Mouse (Mus musculus) heart, postnatal 0 days (tissue): ENCODE data around the gene Nebl. TPM values are rescaled to one million over a fixed set of nuclear protein-coding genes. Genes with fewer than 3 reads are reported as not detected.

ENCODE experiments used
- ATAC-seq: fragments of 200-750 bp; cut with Nextera tagmentation; 2 replicates; pipeline ENCODE4 v1.8.0; 2017; ENCODE audit warnings: low read depth, moderate number of reproducible peaks, moderate library complexity; ENCODE audit not compliant: insufficient read depth
- DNase-seq: peaks from one replicate; pipeline ENCODE4 v3.0.0-alpha.2; 2016; ENCODE audit warnings: low spot score
- H3K27ac ChIP-seq: fragments of 300-500 bp; sonication (generic); 2 replicates; pipeline ENCODE4 v1.5.1; 2014; ENCODE audit warnings: low read depth, mild to moderate bottlenecking
- H3K27me3 ChIP-seq: fragments of 300-500 bp; sonication (generic); 2 replicates; pipeline ENCODE4 v1.6.1; 2014; ENCODE audit warnings: low read length, mixed read lengths; ENCODE audit not compliant: control insufficient read depth, insufficient read depth
- H3K36me3 ChIP-seq: fragments of 300-500 bp; sonication (generic); replicated peaks from 2 replicates; pipeline ENCODE4 v1.6.1; 2014; ENCODE audit warnings: low read length, mixed read lengths; ENCODE audit not compliant: control insufficient read depth, insufficient read depth
- H3K4me1 ChIP-seq: fragments of 300-500 bp; sonication (generic); 2 replicates; pipeline ENCODE4 v1.6.1; 2014; ENCODE audit warnings: antibody characterized with exemption; ENCODE audit not compliant: control insufficient read depth, insufficient read depth
- H3K4me2 ChIP-seq: fragments of 300-500 bp; sonication (generic); 2 replicates; pipeline ENCODE4 v1.6.1; 2014; ENCODE audit warnings: low read depth, mild to moderate bottlenecking, low read length, moderate library complexity
- H3K4me3 ChIP-seq: fragments of 300-500 bp; sonication (generic); 2 replicates; pipeline ENCODE4 v1.5.1; 2014; ENCODE audit warnings: low read depth, low read length
- H3K9ac ChIP-seq: fragments of 300-500 bp; sonication (generic); replicated peaks from 2 replicates; pipeline ENCODE4 v1.6.1; 2014; ENCODE audit warnings: low read depth, low read length, mixed read lengths
- H3K9me3 ChIP-seq: fragments of 300-500 bp; sonication (generic); replicated peaks from 2 replicates; pipeline ENCODE4 v1.6.1; 2016; ENCODE audit warnings: low read length; ENCODE audit not compliant: control insufficient read depth
- CTCF ChIP-seq: IDR thresholded peaks from 2 replicates; pipeline ENCODE4 v1.5.1; 2016; ENCODE audit warnings: antibody characterized with exemption, control low read depth, low read depth
- EP300 ChIP-seq: IDR thresholded peaks from 2 replicates; pipeline ENCODE4 v1.6.1; 2016; ENCODE audit warnings: antibody characterized with exemption, low read depth
- WGBS: fragments of 180-500 bp; shearing (Covaris S2); extraction: QIAGEN DNeasy Blood & Tissue Kit; methylation state at CpG from one replicate; pipeline ENCODE4 v1.1.7; 2014; 5-methylcytosine and 5-hydroxymethylcytosine counted together
- polyA plus RNA-seq: library from polyadenylated mRNA; unstranded; fragments of >200 nt; fragmentation: Nextera tagmentation; extraction: Ambion mirVana; gene quantifications from 2 replicates; pipeline ENCODE4 v1.2.1, GENCODE M21; 2015
- total RNA-seq: library from RNA; depleted of rRNA; stranded (reverse); fragments of >200 nt; gene quantifications from 2 replicates; pipeline ENCODE4 v1.2.3, GENCODE M21; 2014; ENCODE audit warnings: low replicate concordance

The Nebl gene
- total and polyA plus RNA-seq, 2 experiments from 2014 or later, result 184 to 292 TPM

DNA sequence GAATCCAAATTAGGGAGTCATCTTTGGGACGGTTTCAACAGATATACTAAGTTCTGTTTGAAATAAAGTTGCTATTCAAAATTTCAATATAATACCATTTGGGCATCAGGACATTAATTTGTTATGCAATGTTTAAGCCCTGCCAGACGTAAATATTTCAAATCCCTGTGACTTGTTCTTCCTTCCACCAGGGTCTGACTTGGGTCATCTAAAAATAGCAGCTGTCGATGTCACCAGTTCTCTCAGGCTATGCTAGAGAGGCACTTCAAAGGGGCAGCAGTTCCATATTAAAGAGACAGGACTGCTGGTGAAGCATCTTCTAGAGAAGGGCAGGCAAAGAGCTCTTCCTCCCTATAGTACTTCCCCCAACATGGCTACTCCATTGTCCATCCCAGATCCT lies 107.3 kb downstream of the Nebl start:
- H3K27ac ChIP-seq, result peak overlapping the region; percentile 75
- peak; percentile 93 for ATAC-seq

GRCm38 (mm10) chr2:17610259-17610658 lies 121.0 kb downstream of the Nebl start:
- no peaks in the 10 kb centered on the region for H3K36me3 ChIP-seq
- WGBS, result 15% methylated on average over 3 of the region's 3 CpGs
- H3K9me3 ChIP-seq, result no peaks in the 10 kb centered on the region
- H3K4me1 ChIP-seq, result no peaks in the 10 kb centered on the region
- DNase-seq (peak; percentile 32), ATAC-seq (peak; percentile 60; the same call in 1 of the 2 replicates)
- H3K27ac ChIP-seq, result no peak overlapping the region
- H3K27me3 ChIP-seq, result no peaks in the 10 kb centered on the region
- no peak overlapping the region for H3K4me3 ChIP-seq
- H3K4me2 ChIP-seq, result no peak overlapping the region
- TF ChIP-seq EP300 (no peak), CTCF (no peak)
- H3K9ac ChIP-seq, result no peak overlapping the region

More for the DNA sequence above, 107.3 kb downstream of the Nebl start:
- no peaks in the 10 kb centered on the region for H3K9me3 ChIP-seq
- no peaks in the 10 kb centered on the region for H3K36me3 ChIP-seq
- H3K4me2 ChIP-seq, result no peak overlapping the region
- H3K4me3 ChIP-seq, result no peak overlapping the region
- no peak for TF ChIP-seq CTCF
- peak; percentile 69 for TF ChIP-seq EP300
- peak; percentile 90 for DNase-seq
- H3K27me3 ChIP-seq, result no peaks in the 10 kb centered on the region
- WGBS, result 23% methylated on average over 3 of the region's 3 CpGs
- H3K4me1 ChIP-seq, result peaks cover 10% of the 10 kb centered on the region; the same call in 1 of the 2 replicates
- H3K9ac ChIP-seq, result no peak overlapping the region

- ATAC-seq, result no peak
- DNase-seq, result no peak
- no peak overlapping the region for H3K4me3 ChIP-seq
- TF ChIP-seq EP300 (no peak), CTCF (no peak)
- H3K9ac ChIP-seq, result no peak overlapping the region
- no peaks in the 10 kb centered on the region for H3K36me3 ChIP-seq
- H3K9me3 ChIP-seq, result 0 out of 2 replicates have a peak, but pooled peaks cover 5% of the 10 kb centered on the region
- 59% methylated on average over 4 of the region's 4 CpGs for WGBS
- H3K4me1 ChIP-seq, result no peaks in the 10 kb centered on the region
- no peaks in the 10 kb centered on the region for H3K27me3 ChIP-seq
- H3K27ac ChIP-seq, result no peak overlapping the region
- H3K4me2 ChIP-seq, result no peak overlapping the region
Observed at GRCm38 (mm10) chr2:17603573-17603972, 127.7 kb downstream of the Nebl start.

- Histone ChIP-seq H3K4me3 (no peak overlapping the region), H3K36me3 (no peaks in the 10 kb centered on the region), H3K27me3 (no peaks in the 10 kb centered on the region), H3K4me1 (no peaks in the 10 kb centered on the region), H3K9me3 (0 out of 2 replicates have a peak, but pooled peaks cover 5% of the 10 kb centered on the region), H3K27ac (no peak overlapping the region), H3K9ac (no peak overlapping the region), H3K4me2 (no peak overlapping the region)
- DNase-seq (no peak), ATAC-seq (no peak)
- 75% methylated on average over 2 of the region's 2 CpGs for WGBS
- no peak for TF ChIP-seq EP300
- no peak for TF ChIP-seq CTCF
Observed at GRCm38 (mm10) chr2:17600652-17601051, 130.6 kb downstream of the Nebl start.

DNA sequence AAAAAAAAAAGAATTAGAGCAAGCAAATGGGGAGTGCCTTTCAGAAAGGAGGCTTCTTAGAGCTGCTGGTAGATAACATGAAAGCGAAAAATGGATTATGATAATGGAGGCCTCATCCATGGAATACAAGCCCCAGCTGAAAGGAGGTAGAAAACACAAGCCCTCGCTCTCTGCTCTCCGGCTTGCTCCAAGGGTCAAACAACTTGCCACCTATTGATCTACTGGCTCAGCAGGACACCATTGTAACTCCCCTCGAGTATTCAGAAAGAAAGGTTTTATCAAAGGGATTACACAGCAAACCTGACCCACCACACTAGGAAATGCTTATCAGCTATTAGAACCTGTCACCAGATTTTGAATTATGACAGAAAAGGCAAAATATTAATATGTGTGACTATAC lies 131.4 kb downstream of the Nebl start:
- no peak overlapping the region for H3K9ac ChIP-seq

GRCm38 (mm10) chr2:17597932-17598331 lies 133.3 kb downstream of the Nebl start:
- H3K36me3 ChIP-seq, result no peaks in the 10 kb centered on the region
- H3K27me3 ChIP-seq, result no peaks in the 10 kb centered on the region
- no peak overlapping the region for H3K9ac ChIP-seq
- ATAC-seq (no peak), DNase-seq (no peak)
- H3K4me2 ChIP-seq, result no peak overlapping the region
- no peaks in the 10 kb centered on the region for H3K9me3 ChIP-seq
- WGBS, result 54% methylated on average over 2 of the region's 2 CpGs
- H3K27ac ChIP-seq, result no peak overlapping the region
- TF ChIP-seq EP300, result no peak
- no peak for TF ChIP-seq CTCF
- H3K4me1 ChIP-seq, result no peaks in the 10 kb centered on the region
- no peak overlapping the region for H3K4me3 ChIP-seq

More for the DNA sequence above, 131.4 kb downstream of the Nebl start:
- Histone ChIP-seq H3K4me3 (no peak overlapping the region), H3K4me1 (no peaks in the 10 kb centered on the region), H3K36me3 (no peaks in the 10 kb centered on the region), H3K27ac (no peak overlapping the region), H3K4me2 (no peak overlapping the region), H3K9me3 (0 out of 2 replicates have a peak, but pooled peaks cover 4% of the 10 kb centered on the region), H3K27me3 (no peaks in the 10 kb centered on the region)
- TF ChIP-seq CTCF (no peak), EP300 (no peak)
- ATAC-seq, result no peak
- no peak for DNase-seq
- WGBS, result 77% methylated on average over 4 of the region's 4 CpGs
